Mouse (Mus musculus): Measurements from ENCODE around the gene Sec13. TPM values are rescaled to one million over a fixed set of nuclear protein-coding genes. Genes with fewer than 3 reads are reported as not detected.
A peak's percentile ranks its signal among the peaks of the same experiment; 100 is the strongest.
"Not testable (repeated sequence)": the region's sequence is repeated elsewhere in the genome, so short reads cannot be mapped to it uniquely, and the experiment has no call there.

The Sec13 gene
- polyA plus RNA-seq, 1 experiment from 2014 or later = 254 TPM

GRCm38 (mm10) chr6:113741425-113741824 is 882 bp upstream of the Sec13 start:
- no peak overlapping the region for H3K4me3 ChIP-seq (replicated peaks)
- no peak overlapping the region for H3K4me2 ChIP-seq (replicated peaks)
- 75% methylated on average over 2 of the region's 2 CpGs for WGBS
- no peak overlapping the region for H3K9ac ChIP-seq
- no peak for ATAC-seq
- H3K4me1 ChIP-seq (replicated peaks) = peaks cover 8% of the 10 kb centered on the region
- no peak overlapping the region for H3K27ac ChIP-seq
- H3K9me3 ChIP-seq = no peaks in the 10 kb centered on the region
- no peaks in the 10 kb centered on the region for H3K27me3 ChIP-seq (replicated peaks)
- 0 out of 2 replicates have a peak, but pooled peaks cover 3% of the 10 kb centered on the region for H3K36me3 ChIP-seq

GRCm38 (mm10) chr6:113737318-113738046 is 3.1 kb downstream of the Sec13 start:
- 80% methylated on average over 9 of the region's 9 CpGs for WGBS
- ATAC-seq = peak; percentile 88
- H3K4me2 ChIP-seq (replicated peaks) = no peak overlapping the region
- peaks cover 16% of the 10 kb centered on the region for H3K36me3 ChIP-seq
- peaks cover 8% of the 10 kb centered on the region for H3K4me1 ChIP-seq (replicated peaks)
- H3K27ac ChIP-seq = peak overlapping the region; percentile 75
- no peaks in the 10 kb centered on the region for H3K27me3 ChIP-seq (replicated peaks)
- H3K9ac ChIP-seq = no peak overlapping the region
- no peaks in the 10 kb centered on the region for H3K9me3 ChIP-seq
- no peak overlapping the region for H3K4me3 ChIP-seq (replicated peaks)

GRCm38 (mm10) chr6:113731296-113731695 is 9.2 kb downstream of the Sec13 start:
- ATAC-seq = no peak
- no peaks in the 10 kb centered on the region for H3K9me3 ChIP-seq
- H3K4me2 ChIP-seq (replicated peaks) = no peak overlapping the region
- H3K27me3 ChIP-seq (replicated peaks) = no peaks in the 10 kb centered on the region
- H3K36me3 ChIP-seq = peaks cover 59% of the 10 kb centered on the region
- no peaks in the 10 kb centered on the region for H3K4me1 ChIP-seq (replicated peaks)
- 96% methylated on average over 3 of the region's 3 CpGs for WGBS
- H3K4me3 ChIP-seq (replicated peaks) = no peak overlapping the region
- H3K27ac ChIP-seq = no peak overlapping the region
- no peak overlapping the region for H3K9ac ChIP-seq

- 88% methylated on average over 7 of the region's 7 CpGs for WGBS
- H3K4me1 ChIP-seq (replicated peaks) = no peaks in the 10 kb centered on the region
- peaks cover 49% of the 10 kb centered on the region for H3K36me3 ChIP-seq
- H3K9ac ChIP-seq = no peak overlapping the region
- no peaks in the 10 kb centered on the region for H3K9me3 ChIP-seq
- no peak overlapping the region for H3K4me3 ChIP-seq (replicated peaks)
- H3K27ac ChIP-seq = no peak overlapping the region
- no peak overlapping the region for H3K4me2 ChIP-seq (replicated peaks)
- H3K27me3 ChIP-seq (replicated peaks) = no peaks in the 10 kb centered on the region
- no peak for ATAC-seq
Observed at GRCm38 (mm10) chr6:113728181-113728580, 12.4 kb downstream of the Sec13 start.

GRCm38 (mm10) chr6:113721061-113721460 is 19.5 kb downstream of the Sec13 start:
- Histone ChIP-seq H3K4me3 (replicated peaks) (no peak overlapping the region), H3K9me3 (no peaks in the 10 kb centered on the region), H3K36me3 (peaks cover 19% of the 10 kb centered on the region), H3K9ac (no peak overlapping the region), H3K27ac (no peak overlapping the region), H3K27me3 (replicated peaks) (no peaks in the 10 kb centered on the region), H3K4me2 (replicated peaks) (no peak overlapping the region), H3K4me1 (replicated peaks) (no peaks in the 10 kb centered on the region)
- no peak for ATAC-seq
- 66% methylated on average over 4 of the region's 4 CpGs for WGBS

- Histone ChIP-seq H3K27me3 (replicated peaks) (no peaks in the 10 kb centered on the region), H3K36me3 (peaks cover 25% of the 10 kb centered on the region), H3K27ac (no peak within 1 kb of the TSS), H3K4me2 (replicated peaks) (no peak within 1 kb of the TSS), H3K4me3 (replicated peaks) (no peak within 1 kb of the TSS), H3K9me3 (no peaks in the 10 kb centered on the region), H3K9ac (no peak within 1 kb of the TSS), H3K4me1 (replicated peaks) (no peaks in the 10 kb centered on the region)
- 69% methylated on average over 3 of the region's 3 CpGs for WGBS
- no peak for ATAC-seq
Observed at GRCm38 (mm10) chr6:113719878-113720277, 20.7 kb downstream of the Sec13 start, which contains the start of gene Ghrl. Gene Ghrl, minus strand, starts transcription at chr6:113719880.

GRCm38 (mm10) chr6:113717541-113717940 is 23.0 kb downstream of the Sec13 start:
- WGBS = 87% methylated on average over 3 of the region's 3 CpGs
- H3K27me3 ChIP-seq (replicated peaks) = no peaks in the 10 kb centered on the region
- H3K4me1 ChIP-seq (replicated peaks) = no peaks in the 10 kb centered on the region
- H3K4me3 ChIP-seq (replicated peaks) = no peak overlapping the region
- H3K9ac ChIP-seq = no peak overlapping the region
- H3K27ac ChIP-seq = no peak overlapping the region
- H3K9me3 ChIP-seq = no peaks in the 10 kb centered on the region
- peaks cover 35% of the 10 kb centered on the region for H3K36me3 ChIP-seq
- ATAC-seq = no peak
- no peak overlapping the region for H3K4me2 ChIP-seq (replicated peaks)

GRCm38 (mm10) chr6:113714797-113715196 is 25.7 kb downstream of the Sec13 start:
- Histone ChIP-seq H3K27me3 (replicated peaks) (no peaks in the 10 kb centered on the region), H3K4me2 (replicated peaks) (no peak overlapping the region), H3K27ac (no peak overlapping the region), H3K9ac (no peak overlapping the region), H3K4me3 (replicated peaks) (no peak overlapping the region), H3K36me3 (peaks cover 42% of the 10 kb centered on the region), H3K4me1 (replicated peaks) (no peaks in the 10 kb centered on the region), H3K9me3 (no peaks in the 10 kb centered on the region)
- 56% methylated on average over 1 of the region's 1 CpGs for WGBS
- ATAC-seq = peak; percentile 84

- no peak overlapping the region for H3K4me3 ChIP-seq (replicated peaks)
- no peak overlapping the region for H3K9ac ChIP-seq
- no peak overlapping the region for H3K27ac ChIP-seq
- H3K27me3 ChIP-seq (replicated peaks) = no peaks in the 10 kb centered on the region
- no peak for ATAC-seq
- 80% methylated on average over 2 of the region's 2 CpGs for WGBS
- no peaks in the 10 kb centered on the region for H3K4me1 ChIP-seq (replicated peaks)
- H3K36me3 ChIP-seq = peaks cover 46% of the 10 kb centered on the region
- no peaks in the 10 kb centered on the region for H3K9me3 ChIP-seq
- H3K4me2 ChIP-seq (replicated peaks) = no peak overlapping the region
Observed at GRCm38 (mm10) chr6:113714276-113714675, 26.3 kb downstream of the Sec13 start.

- H3K4me1 ChIP-seq (replicated peaks); H3K27ac ChIP-seq; H3K9me3 ChIP-seq; H3K4me2 ChIP-seq (replicated peaks); ATAC-seq; H3K9ac ChIP-seq; H3K27me3 ChIP-seq (replicated peaks); H3K4me3 ChIP-seq (replicated peaks): not testable (repeated sequence)
- 86% methylated on average over 5 of the region's 5 CpGs for WGBS
- peaks cover 53% of the 10 kb centered on the region for H3K36me3 ChIP-seq
Observed at GRCm38 (mm10) chr6:113713389-113713788, 27.2 kb downstream of the Sec13 start.

GRCm38 (mm10) chr6:113712718-113713117 is 27.8 kb downstream of the Sec13 start:
- 85% methylated on average over 3 of the region's 3 CpGs for WGBS
- no peak overlapping the region for H3K4me2 ChIP-seq (replicated peaks)
- H3K4me1 ChIP-seq (replicated peaks) = no peaks in the 10 kb centered on the region
- ATAC-seq = 0 out of 2 replicates have a peak, but pooled peaks have one; percentile 48
- no peaks in the 10 kb centered on the region for H3K9me3 ChIP-seq
- no peak overlapping the region for H3K27ac ChIP-seq
- no peak overlapping the region for H3K4me3 ChIP-seq (replicated peaks)
- no peaks in the 10 kb centered on the region for H3K27me3 ChIP-seq (replicated peaks)
- H3K9ac ChIP-seq = no peak overlapping the region
- peaks cover 58% of the 10 kb centered on the region for H3K36me3 ChIP-seq

GRCm38 (mm10) chr6:113697222-113698205 is 43.0 kb downstream of the Sec13 start:
- peak overlapping the region; percentile 91 for H3K4me2 ChIP-seq (replicated peaks)
- H3K4me1 ChIP-seq (replicated peaks) = peaks cover 12% of the 10 kb centered on the region
- H3K9ac ChIP-seq = peak overlapping the region; percentile 87
- no peaks in the 10 kb centered on the region for H3K27me3 ChIP-seq (replicated peaks)
- peak; percentile 12 for ATAC-seq
- peak overlapping the region; percentile 92 for H3K27ac ChIP-seq
- H3K36me3 ChIP-seq = peaks cover 5% of the 10 kb centered on the region
- under 1% methylated on average over 86 of the region's 113 CpGs for WGBS
- no peaks in the 10 kb centered on the region for H3K9me3 ChIP-seq
- peak overlapping the region; percentile 86 for H3K4me3 ChIP-seq (replicated peaks)

Measured in intestine, embryonic 15.5 days (tissue).